17 mouse cellular contexts compared by ENCODE assay signal in genomic region chr5:44244894-44245423, GRCm38 (mm10). TPM values are rescaled to one million over a fixed set of nuclear protein-coding genes. Genes with fewer than 3 reads are reported as not detected.
DNase-seq lines count a peak whose midpoint lies in the region; ATAC-seq and TF ChIP-seq lines count a peak whose summit lies in the region.
"Had no signal": no experiment of that assay in that cellular context is flagged by ENCODE, and none has a peak within 500 bp of the region (broad histone marks: within the 10 kb centered on the region; RNA-seq: fewer than 3 reads in every experiment).

No protein-coding gene starts in this region.

- ATAC-seq in intestine, postnatal 0 days = no peak
- no peak for ATAC-seq in intestine, embryonic 15.5 days
- ATAC-seq in megakaryocyte progenitor cell, adult 5-6 weeks (replicated peaks; ENCODE audit: poor library complexity) = peak; percentile 15; the same call in 1 of the 2 replicates

- peak; percentile 24; the same call in 1 of the 2 replicates for TF ChIP-seq CTCF in intestine, postnatal 0 days (IDR thresholded peaks at IDR 0.05; ENCODE audit: low read depth)
- peak; percentile 20; the same call in 1 of the 2 replicates for TF ChIP-seq CTCF in layer of hippocampus, adult 2 months (conservative IDR thresholded peaks at IDR 0.05)
- TF ChIP-seq CTCF in MEL (IDR thresholded peaks at IDR 0.05 in 2 of 3, conservative IDR thresholded peaks at IDR 0.05 in 1 of 3; ENCODE audit: control insufficient read depth in 1 of 3, insufficient read depth in 1 of 3, low read depth in 2 of 3, low read length in 3 of 3, poor library complexity in 1 of 3, severe bottlenecking in 1 of 3) = no peak; a peak in 1 of 6 replicates

- H3K4me1 ChIP-seq in intestine, postnatal 0 days (replicated peaks; ENCODE audit: control insufficient read depth, insufficient read depth, low read length) = no peaks in the 10 kb centered on the region
- H3K4me1 ChIP-seq in intestine, embryonic 15.5 days (replicated peaks) = 0 out of 2 replicates have a peak, but pooled peaks cover 4% of the 10 kb centered on the region
- H3K4me1 ChIP-seq in MEL (ENCODE audit: control insufficient read depth in 1 of 2, insufficient read depth in 2 of 2, low read length in 2 of 2) = peaks cover 2 to 14% of the 10 kb centered on the region in 2 experiments; a peak in 3 of 4 replicates
- H3K4me1 ChIP-seq: midbrain, embryonic 12.5 days; neural tube, embryonic 12.5 days had no signal

- no peaks in the 10 kb centered on the region for H3K27me3 ChIP-seq in intestine, postnatal 0 days (replicated peaks; ENCODE audit: control insufficient read depth, insufficient read depth, low read length)
- H3K27me3 ChIP-seq in intestine, embryonic 15.5 days (replicated peaks) = no peaks in the 10 kb centered on the region
- H3K27me3 ChIP-seq in MEL (ENCODE audit: control insufficient read depth in 1 of 2, insufficient read depth in 2 of 2, low read length in 2 of 2) = no peaks in the 10 kb centered on the region
- H3K27me3 ChIP-seq: embryonic facial prominence, embryonic 15.5 days; limb, embryonic 15.5 days; midbrain, embryonic 12.5 days; neural tube, embryonic 12.5 days had no signal

- no peak overlapping the region for H3K27ac ChIP-seq in intestine, postnatal 0 days (ENCODE audit: low read depth, low read length)
- no peak overlapping the region for H3K27ac ChIP-seq in intestine, embryonic 15.5 days
- no peak overlapping the region for H3K27ac ChIP-seq in layer of hippocampus, adult 2 months
- no peak overlapping the region for H3K27ac ChIP-seq in MEL (ENCODE audit: control insufficient read depth, low read depth, low read length)
- H3K27ac ChIP-seq: embryonic facial prominence, embryonic 15.5 days; heart, adult 2 months; limb, embryonic 15.5 days; midbrain, embryonic 12.5 days; neural tube, embryonic 12.5 days had no signal

- no peaks in the 10 kb centered on the region for H3K9me3 ChIP-seq in intestine, postnatal 0 days (ENCODE audit: control insufficient read depth)
- no peaks in the 10 kb centered on the region for H3K9me3 ChIP-seq in intestine, embryonic 15.5 days
- no peaks in the 10 kb centered on the region for H3K9me3 ChIP-seq in MEL (replicated peaks; ENCODE audit: insufficient read depth, low read length)
- H3K9me3 ChIP-seq: embryonic facial prominence, embryonic 15.5 days; limb, embryonic 15.5 days; midbrain, embryonic 12.5 days; neural tube, embryonic 12.5 days had no signal

- H3K4me2 ChIP-seq in intestine, postnatal 0 days (replicated peaks; ENCODE audit: low read depth) = no peak overlapping the region
- no peak overlapping the region for H3K4me2 ChIP-seq in intestine, embryonic 15.5 days (replicated peaks)
- H3K4me2 ChIP-seq: embryonic facial prominence, embryonic 15.5 days; limb, embryonic 15.5 days; midbrain, embryonic 12.5 days; neural tube, embryonic 12.5 days had no signal

- no peaks in the 10 kb centered on the region for H3K79me2 ChIP-seq in MEL (ENCODE audit: control insufficient read depth, insufficient read depth, low read length, poor library complexity)

- TF ChIP-seq RAD21 in MEL (IDR thresholded peaks at IDR 0.05; ENCODE audit: low read depth, low read length) = no peak

- no peak for DNase-seq in layer of hippocampus, adult 2 months (ENCODE audit: low spot score in 2 of 2)
- no peak for DNase-seq in layer of hippocampus, postnatal 14 days (ENCODE audit: low spot score in 2 of 2)
- DNase-seq in MEL (ENCODE audit: low read depth, low spot score) = no peak
- DNase-seq in right cerebral cortex, postnatal 36 days (ENCODE audit: low spot score in 2 of 2) = no peak
- DNase-seq: cerebellum, adult 18-20 months; cerebellum, postnatal 25 days; gastrocnemius, postnatal 10 days; heart, adult 2 months; lung, adult 2 months; thymus, postnatal 36 days had no signal

- H3K36me3 ChIP-seq in intestine, postnatal 0 days (ENCODE audit: control insufficient read depth, insufficient read depth) = no peaks in the 10 kb centered on the region
- H3K36me3 ChIP-seq in intestine, embryonic 15.5 days = no peaks in the 10 kb centered on the region
- peaks cover 0 to 12% of the 10 kb centered on the region in 2 experiments; a peak in 2 of 4 replicates for H3K36me3 ChIP-seq in MEL (ENCODE audit: control insufficient read depth in 1 of 2, insufficient read depth in 2 of 2, low read length in 2 of 2)
- H3K36me3 ChIP-seq: embryonic facial prominence, embryonic 15.5 days; limb, embryonic 15.5 days; midbrain, embryonic 12.5 days; neural tube, embryonic 12.5 days had no signal

- no peak for TF ChIP-seq POLR2A in MEL (IDR thresholded peaks at IDR 0.05; ENCODE audit: control insufficient read depth in 1 of 2, insufficient read depth in 1 of 2, low read depth in 1 of 2, low read length in 2 of 2, poor library complexity in 1 of 2)

- H3K9ac ChIP-seq in intestine, postnatal 0 days (ENCODE audit: low read depth, low read length) = no peak overlapping the region
- H3K9ac ChIP-seq in intestine, embryonic 15.5 days = no peak overlapping the region
- H3K9ac ChIP-seq in MEL (ENCODE audit: control insufficient read depth, low read depth, low read length, poor library complexity, severe bottlenecking) = peak overlapping the region; percentile 19
- H3K9ac ChIP-seq: embryonic facial prominence, embryonic 15.5 days; limb, embryonic 15.5 days; midbrain, embryonic 12.5 days; neural tube, embryonic 12.5 days had no signal

- no peak for TF ChIP-seq EP300 in MEL (IDR thresholded peaks at IDR 0.05; ENCODE audit: low read depth in 1 of 2, low read length in 2 of 2)

- no peak overlapping the region for H3K4me3 ChIP-seq in intestine, postnatal 0 days (ENCODE audit: low read depth, low read length)
- H3K4me3 ChIP-seq in intestine, embryonic 15.5 days (replicated peaks) = no peak overlapping the region
- H3K4me3 ChIP-seq in layer of hippocampus, adult 2 months = no peak overlapping the region
- peak overlapping the region; percentile 26 to 40; a peak in 3 of 4 replicates for H3K4me3 ChIP-seq in MEL (ENCODE audit: control insufficient read depth in 1 of 2, insufficient read depth in 1 of 2, low read depth in 2 of 2, low read length in 2 of 2)
- H3K4me3 ChIP-seq: embryonic facial prominence, embryonic 15.5 days; heart, adult 2 months; limb, embryonic 15.5 days; midbrain, embryonic 12.5 days; neural tube, embryonic 12.5 days had no signal

- 56% methylated on average over 7 of the region's 7 CpGs for WGBS in intestine, postnatal 0 days
- 74% methylated on average over 7 of the region's 7 CpGs for WGBS in intestine, embryonic 15.5 days

TF ChIP-seq in MEL, 35 proteins besides CTCF, POLR2A, EP300 and RAD21:
- no peak for TF ChIP-seq ETS1 (IDR thresholded peaks at IDR 0.05; ENCODE audit: low read depth, low read length)
- no peak for TF ChIP-seq SMC3 (IDR thresholded peaks at IDR 0.05; ENCODE audit: low read depth, low read length)
- TF ChIP-seq MAFK (IDR thresholded peaks at IDR 0.05; ENCODE audit: borderline replicate concordance, low read depth, low read length) = no peak
- no peak for TF ChIP-seq MAX (IDR thresholded peaks at IDR 0.05; ENCODE audit: low read length)
- TF ChIP-seq MEF2A (IDR thresholded peaks at IDR 0.05; ENCODE audit: extremely low read depth, insufficient replicate concordance, low read depth, low read length, poor library complexity, severe bottlenecking) = no peak
- no peak for TF ChIP-seq HCFC1 (IDR thresholded peaks at IDR 0.05; ENCODE audit: low read depth, low read length)
- TF ChIP-seq TCF12 (IDR thresholded peaks at IDR 0.05; ENCODE audit: low read depth, low read length) = no peak
- no peak for TF ChIP-seq MYB (IDR thresholded peaks at IDR 0.05; ENCODE audit: low read depth, low read length)
- no peak for TF ChIP-seq ZKSCAN1 (IDR thresholded peaks at IDR 0.05; ENCODE audit: low read depth, low read length)
- no peak for TF ChIP-seq NRF1 (IDR thresholded peaks at IDR 0.05; ENCODE audit: insufficient read depth, low read depth, low read length, poor library complexity, severe bottlenecking)
- TF ChIP-seq BHLHE40 (IDR thresholded peaks at IDR 0.05; ENCODE audit: borderline replicate concordance, low read depth, low read length) = no peak
- TF ChIP-seq POLR2AphosphoS2 (IDR thresholded peaks at IDR 0.05; ENCODE audit: low read length) = no peak
- no peak for TF ChIP-seq RCOR1 (IDR thresholded peaks at IDR 0.05; ENCODE audit: low read depth, low read length)
- TF ChIP-seq UBTF (IDR thresholded peaks at IDR 0.05; ENCODE audit: borderline replicate concordance, insufficient read depth, low read depth, low read length) = no peak
- TF ChIP-seq TBP (IDR thresholded peaks at IDR 0.05; ENCODE audit: low read depth, low read length) = no peak

RNA-seq across cellular contexts. Expression of gene Tapt1, which starts 18.5 kb away (rescaled TPM):
- polyA plus RNA-seq in intestine, postnatal 0 days (2015; fragmentation: Nextera tagmentation; extraction: Ambion mirVana) = 14.1 TPM in 2 replicates
- 23.8 and 26.3 TPM in 2 replicates for polyA plus RNA-seq in intestine, embryonic 15.5 days (2015; fragmentation: Nextera tagmentation; extraction: Ambion mirVana)
- 10 to 100 TPM; 41.3 to 50.2 TPM for total RNA-seq in layer of hippocampus, adult 2 months (2021)
- total RNA-seq in layer of hippocampus, postnatal 14 days (2021) = 10 to 100 TPM; 41.2 to 41.9 TPM
- 39.8 and 47.0 TPM in 2 replicates for total RNA-seq in MEL (2012; rRNA removed)
- 10 to 100 TPM in 1 of 2 experiments, not detected in 1; 64.6 TPM for polyA plus RNA-seq in MEL (2012; ENCODE audit: insufficient read depth in 1 of 2, insufficient read length in 2 of 2, low read depth in 1 of 2, low replicate concordance in 2 of 2, missing spikeins in 1 of 2)
- total RNA-seq in megakaryocyte progenitor cell, adult 5-6 weeks (2015) = 60.7 and 72.6 TPM in 2 replicates
- total RNA-seq in megakaryocyte progenitor cell, adult 5-6 weeks (2017) = 68.6 and 75.2 TPM in 2 replicates

Comparison
In these comparisons a context has a peak if more than half of its experiments do, and no peak if none do; other contexts are left out.
1. H3K4me3 ChIP-seq: peak in MEL (2 of 2); none in intestine, postnatal 0 days (single experiment), intestine, embryonic 15.5 days (single experiment) and layer of hippocampus, adult 2 months (single experiment).
2. CTCF ChIP-seq: peak in intestine, postnatal 0 days (single experiment) and layer of hippocampus, adult 2 months (single experiment); none in MEL (0 of 3).